Mouse (Mus musculus) lung, adult 2 months (tissue): Measurements from ENCODE around the gene Map3k11. TPM values are rescaled to one million over a fixed set of nuclear protein-coding genes. Genes with fewer than 3 reads are reported as not detected.

Experiments used
- DNase-seq: peaks from one replicate; pipeline ENCODE4 v3.0.0; 2022
- H3K4me1 ChIP-seq: fragments of 200-500 bp; 2 replicates; pipeline ENCODE4 v1.6.1; 2011; ENCODE audit warnings: low read length; ENCODE audit not compliant: control insufficient read depth, insufficient read depth
- H3K4me3 ChIP-seq: fragments of 200-500 bp; replicated peaks from 2 replicates; pipeline ENCODE3; 2011; ENCODE audit warnings: low read depth, mild to moderate bottlenecking, control low read depth, low read length; ENCODE audit errors: extremely low read depth
- CTCF ChIP-seq: fragments of 200-500 bp; IDR thresholded peaks from 2 replicates; pipeline ENCODE4 v1.5.1; 2011; ENCODE audit warnings: mild to moderate bottlenecking, low read length, control low read depth; ENCODE audit not compliant: insufficient read depth
- POLR2A ChIP-seq: fragments of 200-500 bp; IDR thresholded peaks from 2 replicates; pipeline ENCODE4 v1.6.1; 2011; ENCODE audit warnings: low read depth, mild to moderate bottlenecking, control low read depth, low read length, borderline replicate concordance; ENCODE audit errors: extremely low read depth
- WGBS: fragments of 180-500 bp; shearing (Covaris S2); methylation state at CpG from one replicate; pipeline ENCODE4 v1.1.7; 2018; 5-methylcytosine and 5-hydroxymethylcytosine counted together
- polyA plus RNA-seq: library from polyadenylated mRNA; depleted of rRNA; stranded (reverse); fragments of >200 nt; gene quantifications from 2 replicates; pipeline ENCODE4 v1.2.3, GENCODE M21; 2012

The Map3k11 gene
- polyA plus RNA-seq, 1 experiment = 141 TPM

DNA sequence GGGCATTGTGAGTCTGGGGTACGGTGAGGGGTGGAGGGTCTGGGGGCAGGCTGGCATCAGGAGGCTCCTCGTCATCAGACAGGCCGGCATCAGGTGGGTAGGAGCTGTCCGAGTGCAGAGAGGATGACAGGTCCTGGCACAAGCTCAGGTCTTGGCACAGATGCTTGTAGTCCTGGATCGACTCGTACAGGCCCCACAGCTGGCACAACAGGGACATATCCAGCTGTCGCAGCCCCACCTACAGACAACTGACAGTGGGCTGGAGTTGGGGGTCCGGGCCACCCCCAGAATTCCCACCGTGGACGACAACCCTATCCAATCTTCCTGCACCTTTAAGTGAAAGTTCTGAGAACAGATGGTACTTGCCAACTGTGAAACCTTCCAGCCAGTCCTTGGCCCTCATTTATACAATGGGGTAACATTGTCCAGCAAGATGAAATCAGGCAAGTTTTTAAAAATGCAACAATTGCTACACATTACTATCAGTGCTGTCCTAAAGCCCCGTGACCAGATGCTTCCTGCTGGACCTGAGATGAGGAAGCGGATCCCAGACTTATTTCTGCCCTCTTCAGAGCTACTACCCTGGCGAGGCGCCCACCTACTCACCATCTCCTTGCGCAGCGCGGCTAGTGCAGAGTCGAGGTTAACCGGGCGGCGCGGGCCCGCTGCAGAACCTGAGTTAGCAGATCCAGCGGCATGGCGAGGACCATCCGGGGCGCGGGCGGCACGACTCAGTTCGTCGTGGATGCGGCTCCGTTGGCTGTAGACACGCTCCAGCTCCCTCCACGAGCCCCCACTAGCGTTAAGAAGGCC is 40.3 kb downstream of the Map3k11 start:
- peaks cover 32% of the 10 kb centered on the region for H3K4me1 ChIP-seq
- 4% methylated on average over 37 of the region's 37 CpGs for WGBS
- TF ChIP-seq CTCF = no peak
- TF ChIP-seq POLR2A = 0 out of 2 replicates have a peak, but pooled peaks have one; percentile 7
- no peak for DNase-seq
- peak overlapping the region; percentile 87 for H3K4me3 ChIP-seq

DNA sequence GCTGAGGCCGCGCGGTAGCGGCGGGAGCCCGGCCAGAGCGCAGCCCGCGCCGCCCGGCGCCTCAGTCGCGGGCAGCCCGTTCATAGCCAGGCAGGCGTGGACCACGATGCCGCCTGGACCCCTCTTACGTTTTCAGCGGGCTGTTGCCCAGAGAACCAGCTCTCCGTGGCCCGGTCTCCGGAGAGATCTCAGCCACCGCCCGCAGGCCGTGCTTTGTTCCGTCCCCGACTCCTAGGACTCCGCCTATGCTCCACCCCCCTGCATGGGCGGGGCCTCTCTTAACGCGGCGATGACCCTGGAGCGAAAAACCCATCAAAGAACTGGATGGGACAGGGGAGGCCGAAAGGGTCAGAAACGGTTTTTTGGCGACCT is 40.9 kb downstream of the Map3k11 start, which contains the start of gene Fam89b:
TSS of gene Fam89b (minus strand) at position 210 of the 372 bp plus-strand sequence.
- H3K4me1 ChIP-seq = peaks cover 26% of the 10 kb centered on the region
- peak; percentile 88 for DNase-seq
- TF ChIP-seq POLR2A (peak; percentile 94), CTCF (no peak)
- peak within 1 kb of the TSS; percentile 87 for H3K4me3 ChIP-seq
- 1% methylated on average over 37 of the region's 37 CpGs for WGBS

DNA sequence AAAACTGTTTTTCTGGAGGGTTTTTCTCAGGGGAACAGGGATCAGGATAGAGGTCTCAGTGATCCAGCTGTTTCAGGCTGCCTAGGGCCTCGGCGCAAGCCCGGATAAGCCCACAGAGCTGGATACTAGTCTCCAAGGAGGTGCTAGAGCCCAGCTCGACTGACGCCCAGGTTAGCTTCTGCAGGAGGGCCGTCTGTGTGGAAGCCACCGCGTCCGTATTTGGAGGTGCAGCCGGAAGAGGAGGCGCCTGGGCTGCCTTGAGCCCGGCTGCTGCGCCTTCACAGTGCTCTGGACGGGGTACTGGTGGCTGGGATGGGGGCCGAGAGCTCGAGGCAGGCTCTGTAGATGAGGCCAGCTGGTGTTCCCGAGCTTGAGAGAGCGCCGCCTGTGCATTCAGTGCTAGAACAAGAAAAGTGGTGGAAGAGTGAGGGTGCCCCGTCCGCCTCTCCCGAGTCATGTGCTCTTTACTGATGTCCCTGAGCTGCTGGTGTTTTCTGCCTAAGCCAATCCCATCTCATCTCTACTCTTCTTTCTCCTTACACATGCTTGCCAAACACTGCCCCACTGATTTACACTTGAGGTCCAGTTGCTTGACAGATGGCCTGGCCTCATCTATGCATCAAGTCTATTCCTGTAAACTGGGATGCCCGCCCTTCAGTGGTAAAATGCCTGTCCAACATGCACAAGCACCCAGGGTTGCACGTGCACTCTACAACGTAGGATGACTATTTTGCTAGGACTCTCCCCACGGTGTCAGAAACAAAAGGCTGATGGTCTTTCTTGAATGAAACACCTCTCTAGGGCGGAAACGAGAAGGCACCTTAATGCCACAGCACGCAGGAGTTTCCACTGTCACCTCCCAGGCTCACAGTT is 42.0 kb downstream of the Map3k11 start:
- 79% methylated on average over 29 of the region's 29 CpGs for WGBS
- H3K4me3 ChIP-seq = no peak overlapping the region
- no peak for DNase-seq
- peaks cover 18% of the 10 kb centered on the region for H3K4me1 ChIP-seq
- TF ChIP-seq CTCF = no peak
- no peak for TF ChIP-seq POLR2A

DNA sequence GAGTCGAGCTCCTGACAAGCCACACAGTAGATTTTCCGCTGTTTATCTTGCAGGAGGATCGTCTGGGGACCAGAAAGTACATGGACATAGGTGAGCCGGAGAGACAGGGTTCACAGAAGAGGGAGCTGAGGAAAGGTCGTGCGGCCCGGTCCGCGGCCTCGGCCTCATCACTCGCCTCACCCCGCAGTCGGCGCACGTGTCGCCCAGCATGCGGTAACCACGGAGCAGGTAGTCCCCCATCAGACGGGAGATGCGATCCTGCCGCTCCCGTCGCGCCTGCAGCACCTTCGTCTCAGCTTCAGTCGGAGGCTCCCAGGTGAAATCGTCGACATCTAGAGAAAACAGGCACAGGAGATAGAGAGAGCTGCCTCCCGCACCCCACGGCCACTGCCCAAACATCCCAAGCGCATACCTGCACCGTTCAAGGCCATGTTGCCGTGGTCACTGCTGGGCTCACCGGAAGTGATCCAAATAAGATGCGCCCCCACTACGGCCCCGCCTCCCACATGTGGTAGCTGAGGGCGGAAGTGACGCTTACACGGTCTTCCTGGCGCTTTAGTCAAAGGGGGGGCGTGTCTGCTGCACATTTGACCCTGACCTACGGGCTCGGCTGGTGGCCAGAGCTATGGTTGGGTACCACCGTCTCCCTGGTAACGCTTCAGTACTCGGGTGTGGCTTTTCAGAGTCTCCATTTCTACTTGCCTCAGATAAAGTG is 42.9 kb downstream of the Map3k11 start:
- peaks cover 18% of the 10 kb centered on the region for H3K4me1 ChIP-seq
- DNase-seq = peak; percentile 89
- TF ChIP-seq CTCF = no peak
- TF ChIP-seq POLR2A = peak; percentile 82; the same call in 1 of the 2 replicates
- H3K4me3 ChIP-seq = peak overlapping the region; percentile 79
- under 1% methylated on average over 47 of the region's 47 CpGs for WGBS

DNA sequence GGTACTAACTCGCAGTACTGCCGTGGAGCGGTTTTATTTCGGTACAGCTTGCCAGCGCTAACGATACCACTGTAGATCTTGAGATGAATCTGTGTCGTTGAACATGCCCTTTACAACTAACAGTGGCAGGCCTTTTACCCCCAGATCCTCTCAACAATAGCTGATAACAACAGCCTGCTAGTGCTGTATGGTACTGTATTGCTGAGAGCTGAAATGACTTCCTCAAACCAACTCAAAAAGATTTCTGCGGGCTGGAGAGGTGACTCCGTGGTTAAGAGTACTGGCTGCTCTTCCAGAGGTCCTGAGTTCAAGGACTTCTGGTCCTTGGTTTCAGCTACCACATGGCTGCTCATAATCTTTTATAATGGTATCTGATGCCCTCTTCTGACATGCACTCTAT is 45.8 kb downstream of the Map3k11 start:
- no peak for DNase-seq
- Histone ChIP-seq H3K4me3 (no peak overlapping the region), H3K4me1 (peaks cover 6% of the 10 kb centered on the region; the same call in 1 of the 2 replicates)
- 71% methylated on average over 9 of the region's 9 CpGs for WGBS
- TF ChIP-seq CTCF = no peak

DNA sequence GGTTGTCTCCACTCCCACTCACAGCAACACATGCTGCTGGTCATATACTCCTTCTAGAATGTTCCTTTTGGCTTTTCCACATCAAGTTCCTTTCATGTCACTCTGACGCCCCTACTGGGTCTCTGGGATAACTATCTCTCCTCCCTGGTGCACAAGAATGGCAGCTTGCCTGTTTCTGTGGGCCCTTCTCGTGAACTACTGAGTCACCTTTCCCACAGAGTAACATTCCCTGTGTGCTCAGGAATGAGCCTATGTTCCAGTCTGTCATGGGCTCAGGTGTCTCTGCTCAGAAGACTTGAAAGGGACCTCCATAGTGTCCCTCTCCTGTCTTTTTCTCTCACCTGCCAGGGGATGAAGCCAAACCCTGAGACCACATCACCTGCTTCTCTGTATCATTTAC is 50.9 kb downstream of the Map3k11 start:
- WGBS = 62% methylated on average over 2 of the region's 2 CpGs
- no peak for DNase-seq
- Histone ChIP-seq H3K4me3 (no peak overlapping the region), H3K4me1 (peaks cover 9% of the 10 kb centered on the region)
- TF ChIP-seq CTCF (no peak), POLR2A (no peak)

DNA sequence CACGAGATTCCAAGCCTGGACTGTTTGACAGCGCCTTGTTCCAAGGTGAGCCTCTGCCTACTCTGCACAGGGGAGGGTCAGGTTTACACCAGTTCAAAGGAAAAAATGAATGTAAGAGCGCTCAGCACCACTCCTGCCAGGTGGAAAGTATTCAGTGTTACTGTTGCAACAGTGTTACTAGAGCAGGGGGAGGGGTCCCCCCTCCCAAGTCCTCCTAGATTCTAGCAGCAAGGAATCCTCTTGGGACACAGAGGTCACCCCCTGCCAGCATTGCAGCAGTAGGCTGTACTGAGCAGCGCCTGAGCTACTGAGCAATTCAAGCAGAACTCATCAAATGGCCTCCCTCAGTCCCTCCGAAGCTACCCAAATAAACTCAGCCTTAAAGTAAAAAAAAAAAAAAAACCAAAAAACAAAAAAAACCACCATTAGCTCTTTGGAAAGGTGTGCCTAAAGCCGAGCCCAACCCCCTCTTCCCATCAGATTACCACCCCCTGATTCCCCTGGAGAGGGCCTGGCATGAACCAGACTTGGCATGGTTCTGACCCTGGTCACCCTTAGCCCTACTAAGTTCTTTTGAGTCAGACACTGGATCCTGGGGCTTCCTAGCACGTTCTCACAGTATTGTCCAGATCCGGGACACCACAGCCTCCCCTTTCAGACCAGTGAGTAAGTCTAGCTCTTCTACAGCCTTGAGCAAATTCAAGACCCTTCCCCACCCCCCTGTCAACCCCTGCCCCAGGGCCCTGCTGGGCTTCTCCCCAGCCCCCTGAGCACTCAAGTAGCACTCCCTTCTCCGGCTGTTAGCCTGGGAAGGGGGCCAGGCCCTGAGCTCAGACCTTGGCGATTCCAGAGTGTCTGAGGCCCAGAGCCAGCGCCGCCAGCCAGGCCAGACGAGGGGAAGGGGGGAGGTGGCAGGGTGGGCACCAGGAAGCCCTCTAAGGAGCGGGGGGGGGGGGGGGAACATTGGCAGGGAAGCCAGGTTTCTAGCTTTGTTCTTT is 52.1 kb downstream of the Map3k11 start, which contains the start of gene Ltbp3:
TSS of gene Ltbp3 (plus strand) at position 585 of the 998 bp plus-strand sequence.
- Histone ChIP-seq H3K4me1 (peaks cover 9% of the 10 kb centered on the region), H3K4me3 (peak within 1 kb of the TSS; percentile 73)
- DNase-seq = peak; percentile 56
- TF ChIP-seq CTCF = no peak
- TF ChIP-seq POLR2A = 0 out of 2 replicates have a peak, but pooled peaks have one; percentile 15
- WGBS = 28% methylated on average over 14 of the region's 14 CpGs

DNA sequence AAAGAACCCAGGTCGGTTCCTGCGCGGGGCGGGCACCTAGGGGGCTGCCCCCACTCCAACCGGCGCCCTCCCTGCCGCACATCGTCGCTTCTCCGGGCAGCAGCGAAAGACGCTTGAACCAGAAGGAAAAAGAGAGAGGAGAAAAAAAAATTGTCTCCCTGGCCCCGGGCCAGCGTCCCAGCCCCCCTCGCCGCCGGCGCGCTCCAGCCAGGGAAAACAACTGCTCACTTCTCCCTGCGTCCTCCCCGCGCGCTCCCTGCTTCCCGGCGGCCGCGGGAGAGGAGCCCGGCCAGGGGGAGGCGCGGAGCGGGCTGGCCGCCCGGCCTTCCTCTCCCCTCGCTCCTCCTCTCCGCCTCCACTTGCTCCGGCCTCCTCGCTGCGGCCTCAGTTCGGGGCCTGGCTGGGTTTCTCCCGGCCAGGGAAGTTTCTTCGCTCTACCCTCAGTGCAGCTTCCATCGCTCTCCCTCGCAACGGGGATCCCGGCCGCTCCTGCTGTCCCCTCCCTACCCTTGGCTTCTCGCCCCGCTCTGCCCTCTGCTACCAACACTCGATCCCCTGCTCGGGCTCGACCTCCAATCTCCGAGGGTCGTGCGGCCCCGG is 53.2 kb downstream of the Map3k11 start:
- peak; percentile 43; the same call in 1 of the 2 replicates for TF ChIP-seq POLR2A
- TF ChIP-seq CTCF = no peak
- DNase-seq = peak; percentile 76
- Histone ChIP-seq H3K4me3 (peak overlapping the region; percentile 73), H3K4me1 (peaks cover 9% of the 10 kb centered on the region)
- WGBS = under 1% methylated on average over 52 of the region's 55 CpGs
